Mouse (Mus musculus) kidney, embryonic 15.5 days (tissue): ENCODE measurements at regions not wholly inside any gene's neighbourhood (a gene's known extent, or its start where the extent isn't known, plus 50 kb on each side); places are given as distances from the start of the nearest gene placed in this dataset.

Experiments used
- ATAC-seq: fragments of 200-750 bp; cut with Nextera tagmentation; replicated peaks from 2 replicates; pipeline ENCODE4 v1.8.0; 2017; ENCODE audit warnings: moderate TSS enrichment; ENCODE audit not compliant: low FRiP score
- H3K27ac ChIP-seq: fragments of 300-500 bp; sonication (generic); 2 replicates; pipeline ENCODE4 v1.5.1; 2015; ENCODE audit warnings: mild to moderate bottlenecking, inconsistent platforms
- H3K27me3 ChIP-seq: fragments of 300-500 bp; sonication (generic); 2 replicates; pipeline ENCODE4 v1.6.1; 2015; ENCODE audit warnings: inconsistent platforms
- H3K36me3 ChIP-seq: fragments of 300-500 bp; sonication (generic); 2 replicates; pipeline ENCODE4 v1.6.1; 2015; ENCODE audit warnings: inconsistent platforms
- H3K4me1 ChIP-seq: fragments of 300-500 bp; sonication (generic); 2 replicates; pipeline ENCODE4 v1.6.1; 2015; ENCODE audit warnings: inconsistent platforms
- H3K4me2 ChIP-seq: fragments of 300-500 bp; sonication (generic); 2 replicates; pipeline ENCODE4 v1.6.1; 2015; ENCODE audit warnings: moderate library complexity, mild to moderate bottlenecking, inconsistent platforms
- H3K4me3 ChIP-seq: fragments of 300-500 bp; sonication (generic); replicated peaks from 2 replicates; pipeline ENCODE4 v1.5.1; 2015; ENCODE audit warnings: mild to moderate bottlenecking, inconsistent platforms
- H3K9ac ChIP-seq: fragments of 300-500 bp; sonication (generic); 2 replicates; pipeline ENCODE4 v1.6.1; 2015; ENCODE audit warnings: mild to moderate bottlenecking, inconsistent platforms
- H3K9me3 ChIP-seq: fragments of 300-500 bp; sonication (generic); replicated peaks from 2 replicates; pipeline ENCODE4 v1.6.1; 2016; ENCODE audit warnings: inconsistent platforms
- WGBS: fragments of 180-500 bp; shearing (Covaris S2); methylation state at CpG from one replicate; pipeline ENCODE4 v1.1.7; 2015; ENCODE audit warnings: mixed read lengths; 5-methylcytosine and 5-hydroxymethylcytosine counted together

- Histone ChIP-seq H3K9me3 (no peaks in the 10 kb centered on the region), H3K4me3 (no peak overlapping the region), H3K9ac (no peak overlapping the region), H3K27me3 (no peaks in the 10 kb centered on the region), H3K4me2 (no peak overlapping the region), H3K4me1 (peaks cover 2% of the 10 kb centered on the region; the same call in 1 of the 2 replicates), H3K27ac (no peak overlapping the region), H3K36me3 (no peaks in the 10 kb centered on the region)
- 74% methylated on average over 1 of the region's 1 CpGs for WGBS
- ATAC-seq = no peak
Observed at GRCm38 (mm10) chr19:14035371-14035770, 122.0 kb downstream of the Olfr1505 start.

GRCm38 (mm10) chr19:14035785-14036184 is 122.5 kb downstream of the Olfr1505 start:
- H3K4me2 ChIP-seq = no peak overlapping the region
- no peak overlapping the region for H3K27ac ChIP-seq
- H3K9me3 ChIP-seq = no peaks in the 10 kb centered on the region
- H3K9ac ChIP-seq = no peak overlapping the region
- H3K4me1 ChIP-seq = peaks cover 2% of the 10 kb centered on the region; the same call in 1 of the 2 replicates
- no peak overlapping the region for H3K4me3 ChIP-seq
- no peaks in the 10 kb centered on the region for H3K36me3 ChIP-seq
- no peak for ATAC-seq
- H3K27me3 ChIP-seq = no peaks in the 10 kb centered on the region
- 64% methylated on average over 1 of the region's 1 CpGs for WGBS

GRCm38 (mm10) chr19:14036750-14037149 is 123.4 kb downstream of the Olfr1505 start:
- Histone ChIP-seq H3K4me3 (no peak overlapping the region), H3K27me3 (no peaks in the 10 kb centered on the region), H3K4me2 (no peak overlapping the region), H3K4me1 (peaks cover 2% of the 10 kb centered on the region; the same call in 1 of the 2 replicates), H3K27ac (no peak overlapping the region), H3K36me3 (no peaks in the 10 kb centered on the region), H3K9me3 (no peaks in the 10 kb centered on the region), H3K9ac (no peak overlapping the region)
- ATAC-seq = no peak
- WGBS = 44% methylated on average over 1 of the region's 1 CpGs

GRCm38 (mm10) chr19:14042753-14043152 is 129.4 kb downstream of the Olfr1505 start:
- Histone ChIP-seq H3K27ac (no peak overlapping the region), H3K9ac (no peak overlapping the region), H3K4me1 (no peaks in the 10 kb centered on the region), H3K4me3 (no peak overlapping the region), H3K9me3 (no peaks in the 10 kb centered on the region), H3K27me3 (no peaks in the 10 kb centered on the region), H3K4me2 (no peak overlapping the region), H3K36me3 (no peaks in the 10 kb centered on the region)
- 64% methylated on average over 5 of the region's 5 CpGs for WGBS
- ATAC-seq = no peak

- Histone ChIP-seq H3K4me2 (no peak overlapping the region), H3K27ac (no peak overlapping the region), H3K4me1 (no peaks in the 10 kb centered on the region), H3K9ac (no peak overlapping the region), H3K9me3 (no peaks in the 10 kb centered on the region), H3K36me3 (no peaks in the 10 kb centered on the region), H3K27me3 (no peaks in the 10 kb centered on the region), H3K4me3 (no peak overlapping the region)
- WGBS = 55% methylated on average over 2 of the region's 2 CpGs
- ATAC-seq = no peak
Observed at GRCm38 (mm10) chr19:14045456-14045855, 132.1 kb downstream of the Olfr1505 start.

- 85% methylated on average over 4 of the region's 4 CpGs for WGBS
- ATAC-seq = no peak
- no peaks in the 10 kb centered on the region for H3K4me1 ChIP-seq
- no peak overlapping the region for H3K4me2 ChIP-seq
- no peaks in the 10 kb centered on the region for H3K36me3 ChIP-seq
- H3K27me3 ChIP-seq = no peaks in the 10 kb centered on the region
- H3K4me3 ChIP-seq = no peak overlapping the region
- H3K9ac ChIP-seq = no peak overlapping the region
- H3K27ac ChIP-seq = no peak overlapping the region
- no peaks in the 10 kb centered on the region for H3K9me3 ChIP-seq
Observed at GRCm38 (mm10) chr19:14052052-14052451, 138.7 kb downstream of the Olfr1505 start.

GRCm38 (mm10) chr19:14080538-14080937 is 167.2 kb downstream of the Olfr1505 start:
- H3K9me3 ChIP-seq = no peaks in the 10 kb centered on the region
- no peaks in the 10 kb centered on the region for H3K36me3 ChIP-seq
- no peaks in the 10 kb centered on the region for H3K4me1 ChIP-seq
- ATAC-seq = no peak
- H3K9ac ChIP-seq = no peak overlapping the region
- H3K4me3 ChIP-seq = no peak overlapping the region
- WGBS = 12% methylated on average over 2 of the region's 2 CpGs
- H3K27ac ChIP-seq = no peak overlapping the region
- H3K27me3 ChIP-seq = no peaks in the 10 kb centered on the region
- no peak overlapping the region for H3K4me2 ChIP-seq

- no peak overlapping the region for H3K9ac ChIP-seq
- H3K27me3 ChIP-seq = no peaks in the 10 kb centered on the region
- WGBS = 96% methylated on average over 3 of the region's 3 CpGs
- no peaks in the 10 kb centered on the region for H3K36me3 ChIP-seq
- no peaks in the 10 kb centered on the region for H3K4me1 ChIP-seq
- H3K9me3 ChIP-seq = no peaks in the 10 kb centered on the region
- no peak overlapping the region for H3K4me2 ChIP-seq
- no peak overlapping the region for H3K27ac ChIP-seq
- ATAC-seq = no peak
- no peak overlapping the region for H3K4me3 ChIP-seq
Observed at GRCm38 (mm10) chr19:14084726-14085125, 171.4 kb downstream of the Olfr1505 start.

- Histone ChIP-seq H3K36me3 (no peaks in the 10 kb centered on the region), H3K9me3 (no peaks in the 10 kb centered on the region), H3K4me3 (no peak overlapping the region), H3K4me2 (no peak overlapping the region), H3K27me3 (no peaks in the 10 kb centered on the region), H3K4me1 (no peaks in the 10 kb centered on the region), H3K9ac (no peak overlapping the region), H3K27ac (no peak overlapping the region)
- 63% methylated on average over 3 of the region's 3 CpGs for WGBS
- no peak for ATAC-seq
Observed at GRCm38 (mm10) chr19:14090106-14090505, 176.8 kb downstream of the Olfr1505 start.

GRCm38 (mm10) chr19:14094191-14094590 is 180.9 kb downstream of the Olfr1505 start:
- H3K27me3 ChIP-seq = no peaks in the 10 kb centered on the region
- H3K9ac ChIP-seq = no peak overlapping the region
- no peak overlapping the region for H3K27ac ChIP-seq
- WGBS = 70% methylated on average over 2 of the region's 2 CpGs
- no peaks in the 10 kb centered on the region for H3K4me1 ChIP-seq
- H3K4me2 ChIP-seq = no peak overlapping the region
- H3K4me3 ChIP-seq = no peak overlapping the region
- no peak for ATAC-seq
- no peaks in the 10 kb centered on the region for H3K36me3 ChIP-seq
- H3K9me3 ChIP-seq = no peaks in the 10 kb centered on the region

- no peak overlapping the region for H3K27ac ChIP-seq
- no peak overlapping the region for H3K4me3 ChIP-seq
- H3K9me3 ChIP-seq = no peaks in the 10 kb centered on the region
- no peak for ATAC-seq
- H3K4me1 ChIP-seq = no peaks in the 10 kb centered on the region
- WGBS = 84% methylated on average over 5 of the region's 5 CpGs
- no peaks in the 10 kb centered on the region for H3K27me3 ChIP-seq
- no peaks in the 10 kb centered on the region for H3K36me3 ChIP-seq
- H3K4me2 ChIP-seq = no peak overlapping the region
- H3K9ac ChIP-seq = no peak overlapping the region
Observed at GRCm38 (mm10) chr19:14096187-14096586, 182.9 kb downstream of the Olfr1505 start.

GRCm38 (mm10) chr19:14109091-14109490 is 195.8 kb downstream of the Olfr1505 start:
- ATAC-seq = no peak
- no peak overlapping the region for H3K4me2 ChIP-seq

GRCm38 (mm10) chr19:14123348-14124113 is 210.2 kb downstream of the Olfr1505 start:
- Histone ChIP-seq H3K9me3 (no peaks in the 10 kb centered on the region), H3K27ac (no peak overlapping the region), H3K27me3 (no peaks in the 10 kb centered on the region), H3K36me3 (no peaks in the 10 kb centered on the region), H3K4me2 (peak overlapping the region; percentile 22; the same call in 1 of the 2 replicates), H3K4me3 (no peak overlapping the region), H3K9ac (no peak overlapping the region), H3K4me1 (peaks cover 8% of the 10 kb centered on the region)
- ATAC-seq = peak; percentile 49; the same call in 1 of the 2 replicates
- 23% methylated on average over 8 of the region's 8 CpGs for WGBS

More at GRCm38 (mm10) chr19:14109091-14109490, 195.8 kb downstream of the Olfr1505 start:
- Histone ChIP-seq H3K36me3 (no peaks in the 10 kb centered on the region), H3K27me3 (no peaks in the 10 kb centered on the region), H3K9me3 (no peaks in the 10 kb centered on the region), H3K4me1 (no peaks in the 10 kb centered on the region), H3K4me3 (no peak overlapping the region), H3K9ac (no peak overlapping the region), H3K27ac (no peak overlapping the region)
- WGBS = 52% methylated on average over 4 of the region's 4 CpGs
